8 mouse cellular contexts compared by ENCODE assay signal in genomic region chr10:20724451-20724850, GRCm38 (mm10). TPM values are rescaled to one million over a fixed set of nuclear protein-coding genes. Genes with fewer than 3 reads are reported as not detected.
A peak's percentile ranks its signal among the peaks of the same experiment; 100 is the strongest.
DNase-seq lines count a peak whose midpoint lies in the region; ATAC-seq and TF ChIP-seq lines count a peak whose summit lies in the region.

No protein-coding gene starts in this region.

- DNase-seq in neural tube, embryonic 11.5 days (ENCODE audit: low spot score) = no peak
- no peak for DNase-seq in neural tube, embryonic 10.5 days (ENCODE audit: extremely low spot score, low spot score)
- DNase-seq in forebrain, postnatal 0 days = no peak
- DNase-seq in limb, embryonic 14.5 days (ENCODE audit: low spot score) = no peak
- no peak for DNase-seq in left cerebral cortex, adult 9 months (ENCODE audit: low spot score in 2 of 2)
- no peak for DNase-seq in urinary bladder, postnatal 10 days (ENCODE audit: low spot score)

- no peak for TF ChIP-seq CTCF in forebrain, postnatal 0 days (IDR thresholded peaks at IDR 0.05; ENCODE audit: low read depth)

- H3K9me3 ChIP-seq in neural tube, embryonic 11.5 days (ENCODE audit: control insufficient read depth, low read length) = no peaks in the 10 kb centered on the region
- no peaks in the 10 kb centered on the region for H3K9me3 ChIP-seq in forebrain, postnatal 0 days (ENCODE audit: low read length)
- no peaks in the 10 kb centered on the region for H3K9me3 ChIP-seq in limb, embryonic 14.5 days (ENCODE audit: control insufficient read depth, low read length)
- no peaks in the 10 kb centered on the region for H3K9me3 ChIP-seq in stomach, embryonic 15.5 days

- peak overlapping the region; percentile 44 for H3K9ac ChIP-seq in neural tube, embryonic 11.5 days (ENCODE audit: low read length)
- peak overlapping the region; percentile 31 for H3K9ac ChIP-seq in forebrain, postnatal 0 days
- peak overlapping the region; percentile 55 for H3K9ac ChIP-seq in limb, embryonic 14.5 days (ENCODE audit: low read depth, low read length, severe bottlenecking)
- H3K9ac ChIP-seq in stomach, embryonic 15.5 days = 0 out of 2 replicates have a peak overlapping the region, but pooled peaks have one; percentile 12

- H3K36me3 ChIP-seq in neural tube, embryonic 11.5 days (ENCODE audit: control insufficient read depth, insufficient read depth, low read length) = no peaks in the 10 kb centered on the region
- H3K36me3 ChIP-seq in forebrain, postnatal 0 days (ENCODE audit: insufficient read depth) = no peaks in the 10 kb centered on the region
- no peaks in the 10 kb centered on the region for H3K36me3 ChIP-seq in limb, embryonic 14.5 days (ENCODE audit: control insufficient read depth, insufficient read depth, low read length)
- H3K36me3 ChIP-seq in stomach, embryonic 15.5 days = no peaks in the 10 kb centered on the region

- peak overlapping the region; percentile 23 for H3K4me2 ChIP-seq in neural tube, embryonic 11.5 days (ENCODE audit: low read depth)
- H3K4me2 ChIP-seq in forebrain, postnatal 0 days (ENCODE audit: low read depth) = peak overlapping the region; percentile 55
- H3K4me2 ChIP-seq in limb, embryonic 14.5 days (replicated peaks; ENCODE audit: low read depth, low read length, severe bottlenecking) = peak overlapping the region; percentile 62
- peak overlapping the region; percentile 54 for H3K4me2 ChIP-seq in stomach, embryonic 15.5 days

- WGBS in neural tube, embryonic 11.5 days = 56% methylated on average over 10 of the region's 10 CpGs
- 20% methylated on average over 10 of the region's 10 CpGs for WGBS in forebrain, postnatal 0 days
- 14% methylated on average over 10 of the region's 10 CpGs for WGBS in limb, embryonic 14.5 days
- 22% methylated on average over 10 of the region's 10 CpGs for WGBS in stomach, embryonic 15.5 days

- H3K27ac ChIP-seq in neural tube, embryonic 11.5 days (ENCODE audit: low read depth, low read length) = no peak overlapping the region
- H3K27ac ChIP-seq in forebrain, postnatal 0 days (ENCODE audit: low read depth, low read length) = peak overlapping the region; percentile 47
- H3K27ac ChIP-seq in limb, embryonic 14.5 days (replicated peaks; ENCODE audit: low read depth, low read length) = peak overlapping the region; percentile 75
- H3K27ac ChIP-seq in stomach, embryonic 15.5 days = peak overlapping the region; percentile 33; the same call in 1 of the 2 replicates

- H3K4me1 ChIP-seq in neural tube, embryonic 11.5 days (ENCODE audit: control insufficient read depth, insufficient read depth, low read length) = peaks cover 5% of the 10 kb centered on the region; the same call in 1 of the 2 replicates
- H3K4me1 ChIP-seq in forebrain, postnatal 0 days (ENCODE audit: insufficient read depth) = peaks cover 3% of the 10 kb centered on the region; the same call in 1 of the 2 replicates
- peaks cover 13% of the 10 kb centered on the region for H3K4me1 ChIP-seq in limb, embryonic 14.5 days (ENCODE audit: control insufficient read depth, insufficient read depth, low read length)
- H3K4me1 ChIP-seq in stomach, embryonic 15.5 days = peaks cover 4% of the 10 kb centered on the region; the same call in 1 of the 2 replicates

- H3K27me3 ChIP-seq in neural tube, embryonic 11.5 days (ENCODE audit: control insufficient read depth, insufficient read depth, low read length) = no peaks in the 10 kb centered on the region
- no peaks in the 10 kb centered on the region for H3K27me3 ChIP-seq in forebrain, postnatal 0 days (ENCODE audit: insufficient read depth, low read length)
- H3K27me3 ChIP-seq in limb, embryonic 14.5 days (ENCODE audit: control insufficient read depth, insufficient read depth, low read length) = no peaks in the 10 kb centered on the region
- no peaks in the 10 kb centered on the region for H3K27me3 ChIP-seq in stomach, embryonic 15.5 days (replicated peaks)

- no peak for TF ChIP-seq POLR2A in limb, embryonic 14.5 days (IDR thresholded peaks at IDR 0.05; ENCODE audit: borderline replicate concordance, extremely low read depth, insufficient read depth, insufficient read length)

- no peak for ATAC-seq in neural tube, embryonic 11.5 days (ENCODE audit: insufficient read depth, low FRiP score, low TSS enrichment)
- no peak for ATAC-seq in forebrain, postnatal 0 days
- no peak for ATAC-seq in limb, embryonic 14.5 days (ENCODE audit: low FRiP score, low read depth)
- ATAC-seq in stomach, embryonic 15.5 days (ENCODE audit: insufficient read depth, low FRiP score, low read depth) = no peak
- ATAC-seq in megakaryocyte progenitor cell, adult 5-6 weeks (replicated peaks; ENCODE audit: poor library complexity) = no peak

- peak overlapping the region; percentile 18; the same call in 1 of the 2 replicates for H3K4me3 ChIP-seq in neural tube, embryonic 11.5 days (ENCODE audit: low read depth, low read length)
- H3K4me3 ChIP-seq in forebrain, postnatal 0 days (ENCODE audit: low read depth, low read length) = peak overlapping the region; percentile 44
- peak overlapping the region; percentile 44 for H3K4me3 ChIP-seq in limb, embryonic 14.5 days (replicated peaks; ENCODE audit: low read length)
- H3K4me3 ChIP-seq in stomach, embryonic 15.5 days (replicated peaks) = peak overlapping the region; percentile 35

RNA-seq across cellular contexts. Expression of gene Pde7b, which starts 0.4 kb away (rescaled TPM):
- polyA plus RNA-seq in neural tube, embryonic 11.5 days (2014; fragmentation: Nextera tagmentation; extraction: Ambion mirVana) = 1.3 and 1.5 TPM in 2 replicates
- total RNA-seq in forebrain, postnatal 0 days (2014; rRNA removed) = 8.7 and 9.4 TPM in 2 replicates
- 0.88 and 2.4 TPM in 2 replicates for polyA plus RNA-seq in forebrain, postnatal 0 days (2015; fragmentation: Nextera tagmentation; extraction: Ambion mirVana)
- polyA plus RNA-seq in limb, embryonic 14.5 days (2012; rRNA removed) = 8.8 and 10.5 TPM in 2 replicates
- polyA plus RNA-seq in limb, embryonic 14.5 days (2014; fragmentation: Nextera tagmentation; extraction: Ambion mirVana) = 7.0 and 11.0 TPM in 2 replicates
- 3.7 and 3.9 TPM in 2 replicates for polyA plus RNA-seq in stomach, embryonic 15.5 days (2015; fragmentation: Nextera tagmentation; extraction: Ambion mirVana)
- total RNA-seq in megakaryocyte progenitor cell, adult 5-6 weeks (2015) = 1.9 and 2.2 TPM in 2 replicates
- total RNA-seq in megakaryocyte progenitor cell, adult 5-6 weeks (2017) = 1.9 and 2.2 TPM in 2 replicates
